Comparison of ENCODE assay signal across 20 mouse cellular contexts in the genomic region with DNA sequence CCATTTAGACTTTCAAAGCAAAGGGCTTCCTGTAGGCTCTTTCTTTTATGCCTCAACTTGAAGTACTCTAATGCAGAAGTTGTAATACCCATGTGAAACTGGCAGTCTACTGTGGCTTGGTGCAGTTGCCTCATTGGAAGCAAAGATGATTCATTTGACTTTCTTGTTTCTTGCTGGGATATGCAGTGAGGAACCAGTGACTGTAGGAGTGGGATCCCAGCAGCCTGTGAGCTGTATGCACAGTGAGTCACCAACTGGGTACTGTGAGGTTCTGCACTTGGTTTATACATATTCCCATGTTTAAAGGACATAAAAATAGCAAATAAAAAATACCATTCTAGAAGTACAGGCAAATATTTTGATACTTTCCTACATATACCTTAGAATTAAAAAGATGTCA.
A peak's percentile ranks its signal among the peaks of the same experiment; 100 is the strongest.
DNase-seq lines count a peak whose midpoint lies in the region; ATAC-seq and TF ChIP-seq lines count a peak whose summit lies in the region.
"Had no signal": no experiment of that assay in that cellular context is flagged by ENCODE, and none has a peak within 500 bp of the region (broad histone marks: within the 10 kb centered on the region; RNA-seq: fewer than 3 reads in every experiment).

No protein-coding gene starts in this region.

- intact Hi-C loops in left cerebral cortex, postnatal 36 days (cut with DNase I), result no loop called here

- H3K27ac ChIP-seq in liver, postnatal 0 days (ENCODE audit: low read depth), result no peak overlapping the region
- H3K27ac ChIP-seq: embryonic facial prominence, embryonic 12.5 days; forebrain, embryonic 13.5 days; heart, embryonic 13.5 days; hindbrain, embryonic 15.5 days had no signal

- no peak overlapping the region for H3K4me2 ChIP-seq in liver, postnatal 0 days (ENCODE audit: low read depth, low read length)
- H3K4me2 ChIP-seq: embryonic facial prominence, embryonic 12.5 days; forebrain, embryonic 13.5 days; heart, embryonic 13.5 days; hindbrain, embryonic 15.5 days had no signal

- no peak for TF ChIP-seq EP300 in liver, postnatal 0 days (IDR thresholded peaks at IDR 0.05; ENCODE audit: low read depth)

- no peak for TF ChIP-seq CTCF in Patski (IDR thresholded peaks at IDR 0.05)
- TF ChIP-seq CTCF in liver, postnatal 0 days (IDR thresholded peaks at IDR 0.05; ENCODE audit: low read depth), result no peak

- CTCF ChIA-PET in Patski (lab: Charles Lee), result interaction anchor here (1.0 kb wide), 1 partner anchor 20 kb away, joined by 3 read pairs; no protein-coding TSS in a partner anchor

- in situ Hi-C loops in Patski (cut with MboI; ENCODE audit: low pct_unique_long_range_greater_than_20kb), result no loop called here

- no peak overlapping the region for H3K9ac ChIP-seq in liver, postnatal 0 days (replicated peaks)
- H3K9ac ChIP-seq: embryonic facial prominence, embryonic 12.5 days; forebrain, embryonic 13.5 days; forebrain, postnatal 0 days; heart, embryonic 13.5 days; hindbrain, embryonic 15.5 days had no signal

- no peaks in the 10 kb centered on the region for H3K27me3 ChIP-seq in Patski
- no peaks in the 10 kb centered on the region for H3K27me3 ChIP-seq in liver, postnatal 0 days (ENCODE audit: insufficient read depth, low read length)
- H3K27me3 ChIP-seq: embryonic facial prominence, embryonic 12.5 days; forebrain, embryonic 13.5 days; heart, embryonic 13.5 days; hindbrain, embryonic 15.5 days had no signal

- no peaks in the 10 kb centered on the region for H3K9me3 ChIP-seq in liver, postnatal 0 days (ENCODE audit: low read length)
- H3K9me3 ChIP-seq: embryonic facial prominence, embryonic 12.5 days; forebrain, embryonic 13.5 days; heart, embryonic 13.5 days; hindbrain, embryonic 15.5 days had no signal

- H3K4me1 ChIP-seq in liver, postnatal 0 days (ENCODE audit: insufficient read depth), result no peaks in the 10 kb centered on the region
- H3K4me1 ChIP-seq: embryonic facial prominence, embryonic 12.5 days; forebrain, embryonic 13.5 days; hindbrain, embryonic 15.5 days had no signal

- peak; percentile 5 to 9 for DNase-seq in left cerebral cortex, adult 9 months (ENCODE audit: low spot score in 2 of 2)
- DNase-seq in left cerebral cortex, postnatal 36 days (ENCODE audit: low spot score in 2 of 2), result no peak
- DNase-seq in 3T3-L1 (ENCODE audit: low read depth, low spot score), result peak; percentile 80
- DNase-seq in Patski (ENCODE audit: low read depth, low spot score), result no peak
- peak; percentile 18 for DNase-seq in telencephalon, adult 2 months (ENCODE audit: low read depth, low spot score)
- no peak for DNase-seq in adipocyte (ENCODE audit: low spot score)
- DNase-seq in liver, postnatal 0 days, result no peak
- DNase-seq: adrenal gland, adult 8-10 months; adrenal gland, postnatal 36 days; cerebellum, adult 11 months; cerebellum, adult 8-10 months; cerebellum, postnatal 14 days; forebrain, postnatal 0 days; gastrocnemius, postnatal 14 days; heart, postnatal 36 days had no signal

- H3K4me3 ChIP-seq in liver, postnatal 0 days (ENCODE audit: low read depth, low read length), result no peak overlapping the region
- H3K4me3 ChIP-seq: embryonic facial prominence, embryonic 12.5 days; forebrain, embryonic 13.5 days; heart, embryonic 13.5 days; hindbrain, embryonic 15.5 days had no signal

- ATAC-seq in Patski, result peak; percentile 35
- ATAC-seq in liver, postnatal 0 days, result no peak
- ATAC-seq: forebrain, embryonic 13.5 days; forebrain, postnatal 0 days; intestine, embryonic 16.5 days had no signal

- POLR2A ChIA-PET in Patski (lab: Charles Lee), result no interaction called here

- H3K36me3 ChIP-seq in liver, postnatal 0 days (replicated peaks; ENCODE audit: insufficient read depth, low read length), result no peaks in the 10 kb centered on the region
- H3K36me3 ChIP-seq: embryonic facial prominence, embryonic 12.5 days; heart, embryonic 13.5 days; hindbrain, embryonic 15.5 days had no signal

Comparison
In these comparisons a context has a peak if more than half of its experiments do, and no peak if none do; other contexts are left out.
1. DNase-seq: peak in left cerebral cortex, adult 9 months (2 of 2), 3T3-L1 (single experiment) and telencephalon, adult 2 months (single experiment); none in left cerebral cortex, postnatal 36 days (0 of 2), Patski (single experiment), adipocyte (single experiment) and liver, postnatal 0 days (single experiment).